18 mouse cellular contexts compared by ENCODE assay signal in genomic region chr6:37150483-37150882, GRCm38 (mm10).
DNase-seq lines count a peak whose midpoint lies in the region; TF ChIP-seq lines count a peak whose summit lies in the region.
"Had no signal": no experiment of that assay in that cellular context is flagged by ENCODE, and none has a peak within 500 bp of the region (broad histone marks: within the 10 kb centered on the region; RNA-seq: fewer than 3 reads in every experiment).

No protein-coding gene starts in this region.

- TF ChIP-seq CTCF in left cerebral cortex, adult 2 months (IDR thresholded peaks at IDR 0.05), result no peak
- no peak for TF ChIP-seq CTCF in brain, embryonic 14.5 days (IDR thresholded peaks at IDR 0.05; ENCODE audit: borderline replicate concordance, extremely low read depth, insufficient read depth, insufficient read length)

- no peak overlapping the region for H3K27ac ChIP-seq in left cerebral cortex, adult 2 months
- H3K27ac ChIP-seq: forebrain, embryonic 10.5 days; gastrocnemius, adult 2 months; hindbrain, embryonic 12.5 days; hindbrain, embryonic 15.5 days had no signal

- TF ChIP-seq POLR2A in brain, embryonic 14.5 days (IDR thresholded peaks at IDR 0.05; ENCODE audit: borderline replicate concordance, extremely low read depth, insufficient read depth, insufficient read length, poor library complexity, severe bottlenecking), result no peak

- no peak overlapping the region for H3K4me3 ChIP-seq in left cerebral cortex, adult 2 months
- H3K4me3 ChIP-seq: forebrain, embryonic 10.5 days; gastrocnemius, adult 2 months; hindbrain, embryonic 12.5 days; hindbrain, embryonic 15.5 days had no signal

- intact Hi-C loops in left cerebral cortex, adult 2 months (cut with DNase I), result no loop called here

- DNase-seq in cerebellum, postnatal 14 days, result peak; percentile 25 to 27
- DNase-seq in cerebellum, adult 9-11 months, result no peak
- DNase-seq in left cerebral cortex, adult 18-20 months (ENCODE audit: low spot score in 2 of 2), result peak; percentile 16 to 24
- no peak for DNase-seq in left cerebral cortex, adult 2 months (ENCODE audit: extremely low spot score in 1 of 2, low spot score in 2 of 2)
- peak; percentile 15 to 18 for DNase-seq in right cerebral cortex, adult 2 months (ENCODE audit: low spot score in 2 of 2)
- DNase-seq in right cerebral cortex, postnatal 36 days (ENCODE audit: low spot score in 2 of 2), result no peak
- peak; percentile 31 for DNase-seq in brain, embryonic 14.5 days (ENCODE audit: low read depth)
- DNase-seq: adrenal gland, postnatal 10 days; adrenal gland, postnatal 36 days; B cell, adult 2 months; cerebellum, adult 11-12 months; cerebellum, adult 8-10 months; cerebellum, postnatal 36 days; gastrocnemius, adult 2 months; gastrocnemius, postnatal 14 days had no signal

Comparison
In these comparisons a context has a peak if more than half of its experiments do, and no peak if none do; other contexts are left out.
1. DNase-seq: peak in cerebellum, postnatal 14 days (2 of 2), left cerebral cortex, adult 18-20 months (2 of 2), right cerebral cortex, adult 2 months (2 of 2) and brain, embryonic 14.5 days (single experiment); none in cerebellum, adult 9-11 months (single experiment), left cerebral cortex, adult 2 months (0 of 2) and right cerebral cortex, postnatal 36 days (0 of 2).